Mouse (Mus musculus): ENCODE measurements at regions not wholly inside any gene's neighbourhood (a gene's known extent, or its start where the extent isn't known, plus 50 kb on each side); places are given as distances from the start of the nearest gene placed in this dataset.
A peak's percentile ranks its signal among the peaks of the same experiment; 100 is the strongest.

- no peak for DNase-seq (ENCODE audit: low read depth)
These were observed 105.7 kb downstream of the Samd5 start for GRCm38 (mm10) chr10:9569277-9569676.

DNA sequence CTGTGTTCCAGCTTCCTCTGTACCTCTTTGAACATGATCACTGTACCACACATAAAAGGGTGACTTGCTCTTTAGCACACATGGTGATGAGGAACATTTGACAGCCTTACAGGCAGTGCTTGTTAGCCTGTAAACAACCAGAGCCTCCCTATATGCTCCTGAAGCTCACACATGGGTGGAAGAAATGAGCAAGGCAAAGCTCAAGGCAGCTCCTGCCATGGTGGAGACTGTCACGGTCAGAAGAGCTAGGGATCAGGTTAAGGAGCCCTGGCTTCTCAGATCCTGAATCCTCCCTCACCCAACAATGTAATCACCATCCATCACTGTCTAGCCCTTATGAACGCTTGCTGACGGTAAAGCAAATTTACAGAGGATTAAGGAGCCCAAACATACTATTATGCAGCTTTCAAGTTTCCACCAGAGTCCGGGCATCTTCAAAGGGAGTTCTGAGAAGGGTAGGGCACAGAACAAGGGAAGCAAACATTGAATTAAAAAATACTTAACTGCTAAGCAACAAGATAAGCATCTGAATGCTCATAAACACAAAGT, 117.4 kb downstream of the Samd5 start:
- no peak for DNase-seq (ENCODE audit: low read depth)

- no peak for DNase-seq (ENCODE audit: low read depth)
These were observed 117.9 kb downstream of the Samd5 start for GRCm38 (mm10) chr10:9557092-9557491.

DNA sequence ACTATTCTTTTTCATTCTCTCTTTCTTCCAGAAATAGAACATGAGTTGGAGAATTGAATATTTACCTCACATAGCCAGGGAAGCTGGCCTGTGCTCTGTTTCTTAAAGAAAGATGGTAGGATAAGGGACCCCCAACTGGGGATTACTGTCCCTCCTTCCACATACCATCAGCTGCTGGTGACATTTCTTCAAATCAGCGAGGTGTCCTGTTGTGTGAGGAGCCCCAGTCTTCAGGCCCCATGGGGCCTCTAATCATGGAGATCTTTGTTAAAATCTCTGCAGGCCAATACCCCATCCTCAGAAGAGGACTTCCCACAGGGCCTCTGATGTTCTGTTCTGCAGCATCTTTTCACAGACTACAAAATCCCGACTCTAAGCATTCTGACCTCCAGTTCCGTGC, 121.1 kb downstream of the Samd5 start:
- DNase-seq (ENCODE audit: low read depth): no peak

GRCm38 (mm10) chr10:9549913-9550709, 124.9 kb downstream of the Samd5 start:
- no peak for DNase-seq (ENCODE audit: low read depth)

DNA sequence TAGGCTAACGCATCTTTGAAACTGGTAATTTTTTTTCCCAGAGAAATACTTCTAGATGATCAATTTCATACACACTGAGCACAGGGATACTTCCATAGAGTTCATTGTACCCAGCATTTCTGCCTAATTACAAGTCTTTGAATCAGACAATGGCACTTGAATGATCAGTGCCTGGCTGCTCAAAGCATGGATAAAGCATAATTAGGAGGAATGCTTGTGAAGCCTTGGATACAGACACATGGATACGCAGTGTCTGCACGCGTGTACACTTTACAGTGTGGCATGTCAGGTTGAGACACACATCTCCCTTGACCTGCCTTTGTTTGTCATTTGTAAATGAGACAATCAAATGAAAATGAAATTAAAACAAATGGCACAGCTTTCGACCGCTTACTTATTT, 129.2 kb downstream of the Samd5 start:
- DNase-seq (ENCODE audit: low read depth): no peak

DNA sequence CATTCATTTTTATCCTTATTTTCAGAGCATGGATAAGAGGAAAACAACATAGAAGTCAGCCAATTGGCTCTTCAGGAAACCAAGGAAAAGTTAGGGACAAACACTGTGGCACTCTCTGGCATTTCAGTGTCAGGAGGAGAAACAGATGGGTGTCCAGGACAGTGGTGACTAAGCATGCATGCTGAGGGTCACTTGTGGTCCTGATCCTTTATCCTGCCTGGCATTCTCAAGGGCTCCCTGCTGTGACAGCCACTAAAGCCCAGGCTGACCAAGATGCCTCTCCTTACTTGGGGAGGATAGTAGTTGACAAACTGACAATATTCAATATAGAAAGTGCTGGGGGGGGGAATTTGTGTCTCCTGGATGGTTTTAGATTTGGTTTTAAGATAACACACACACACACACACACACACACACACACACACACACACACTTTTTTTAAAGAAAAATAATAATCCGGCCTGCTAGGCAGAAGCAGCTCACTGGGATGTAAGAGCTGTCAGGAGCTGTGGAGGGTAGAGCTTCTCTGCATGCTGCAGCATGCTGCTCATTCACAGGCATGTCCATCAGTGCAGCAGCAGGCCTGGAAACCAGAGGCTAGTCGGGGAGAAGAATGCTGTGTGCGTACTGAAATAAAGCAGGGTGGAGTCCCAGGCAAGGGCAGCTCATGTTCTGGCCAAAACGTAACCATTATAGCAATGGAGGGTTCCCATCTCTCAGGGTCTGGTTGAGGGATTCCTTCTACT, 130.8 kb downstream of the Samd5 start:
- DNase-seq (ENCODE audit: low read depth): no peak

- no peak for DNase-seq (ENCODE audit: low read depth)
These were observed 133.4 kb downstream of the Samd5 start for GRCm38 (mm10) chr10:9541579-9541978.

DNA sequence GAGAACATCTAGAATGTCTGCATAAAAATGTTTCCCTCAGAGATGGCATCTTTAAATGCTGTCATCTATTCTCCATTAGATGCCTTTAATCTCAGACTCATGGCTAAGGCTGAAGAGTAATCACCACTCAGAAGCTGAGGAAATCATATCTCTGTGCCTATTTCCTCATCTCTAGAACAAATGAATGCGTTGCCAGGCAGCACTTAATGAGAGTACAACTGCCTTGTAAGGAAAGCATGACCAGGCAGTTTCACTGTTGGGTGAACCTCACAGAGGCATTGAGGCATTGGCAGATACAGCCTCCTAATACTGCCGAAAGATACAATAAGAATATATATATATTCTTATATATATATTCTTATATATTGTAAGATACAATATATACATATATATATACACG, 137.3 kb downstream of the Samd5 start:
- no peak for DNase-seq (ENCODE audit: low read depth)

GRCm38 (mm10) chr10:9534552-9534951, 140.5 kb downstream of the Samd5 start:
- no peak for DNase-seq (ENCODE audit: low read depth)

GRCm38 (mm10) chr10:9533283-9533682, 141.7 kb downstream of the Samd5 start:
- no peak for DNase-seq (ENCODE audit: low read depth)

DNA sequence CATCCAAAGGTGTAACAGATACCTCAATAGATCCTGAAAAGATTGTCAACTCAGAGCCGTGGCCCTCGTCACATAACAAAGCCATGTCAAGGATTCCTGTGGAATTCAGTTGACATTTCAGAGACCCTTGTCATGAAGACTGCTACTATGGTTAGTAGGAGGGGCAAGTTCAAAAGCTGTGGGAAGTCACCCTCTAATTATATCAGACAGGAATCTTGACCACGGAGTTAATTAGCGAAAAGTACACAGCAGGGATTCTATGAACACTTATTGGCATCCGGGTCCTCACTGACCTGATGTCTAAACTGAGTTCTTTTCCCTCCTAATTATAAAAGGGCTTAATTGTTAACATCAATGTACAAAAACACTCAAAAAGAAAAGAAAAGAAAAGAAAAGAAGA, 143.1 kb downstream of the Samd5 start:
- no peak for DNase-seq (ENCODE audit: low read depth)

- DNase-seq (ENCODE audit: low read depth): no peak
These were observed 145.6 kb downstream of the Samd5 start for GRCm38 (mm10) chr10:9529408-9529807.

DNA sequence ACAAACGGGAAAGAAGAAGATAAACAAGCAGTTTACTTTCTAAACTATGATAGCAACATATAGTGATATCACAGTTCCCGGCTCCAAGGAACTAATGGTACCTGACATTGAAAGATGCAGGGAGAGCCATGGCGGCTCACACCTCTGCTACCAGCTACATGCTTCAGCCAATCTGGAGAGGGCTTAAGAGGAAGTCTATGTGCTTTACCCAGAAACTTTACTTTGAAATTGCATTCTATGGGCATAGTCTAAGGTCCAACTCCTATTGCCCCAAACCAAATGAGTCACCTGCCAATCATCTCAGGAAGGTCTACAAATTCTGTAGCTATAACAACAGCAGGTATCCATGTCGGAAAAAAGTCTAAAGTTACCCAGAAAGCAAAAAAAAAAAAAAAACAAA, 146.9 kb downstream of the Samd5 start:
- no peak for DNase-seq (ENCODE audit: low read depth)

DNA sequence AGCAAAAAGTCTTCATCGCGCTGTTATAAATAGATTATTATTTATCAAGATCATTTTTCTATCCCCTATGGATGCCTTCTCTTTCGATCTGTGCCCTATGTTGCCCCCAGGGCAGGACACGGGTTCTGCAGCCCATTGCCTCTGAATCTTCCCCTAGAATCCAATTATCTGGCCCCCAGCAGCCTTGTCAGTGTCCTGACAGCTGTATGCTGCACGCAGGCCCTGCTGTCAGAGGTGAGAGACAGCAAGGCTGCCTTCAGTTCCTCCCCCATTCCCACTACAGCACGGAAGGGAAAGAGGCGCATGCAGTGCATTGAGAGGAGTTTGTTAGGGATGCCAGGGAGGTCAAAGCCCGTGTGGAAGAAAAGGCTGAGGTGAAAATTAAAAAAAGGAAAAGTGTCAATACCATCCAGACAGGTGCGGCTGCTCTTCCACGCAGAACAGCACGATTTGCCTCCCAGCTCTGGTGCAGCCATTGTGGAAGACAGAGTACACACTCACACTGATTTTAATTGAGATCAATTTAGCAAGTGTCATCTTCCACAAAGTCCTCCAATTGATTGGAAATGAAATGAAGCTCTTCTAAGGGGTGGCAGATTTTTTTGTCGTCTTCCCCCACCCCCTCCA, 165.1 kb downstream of the Samd5 start:
- no peak for DNase-seq (ENCODE audit: low read depth)

- DNase-seq (ENCODE audit: low read depth): no peak
These were observed 165.8 kb downstream of the Samd5 start for GRCm38 (mm10) chr10:9509092-9509671.

DNA sequence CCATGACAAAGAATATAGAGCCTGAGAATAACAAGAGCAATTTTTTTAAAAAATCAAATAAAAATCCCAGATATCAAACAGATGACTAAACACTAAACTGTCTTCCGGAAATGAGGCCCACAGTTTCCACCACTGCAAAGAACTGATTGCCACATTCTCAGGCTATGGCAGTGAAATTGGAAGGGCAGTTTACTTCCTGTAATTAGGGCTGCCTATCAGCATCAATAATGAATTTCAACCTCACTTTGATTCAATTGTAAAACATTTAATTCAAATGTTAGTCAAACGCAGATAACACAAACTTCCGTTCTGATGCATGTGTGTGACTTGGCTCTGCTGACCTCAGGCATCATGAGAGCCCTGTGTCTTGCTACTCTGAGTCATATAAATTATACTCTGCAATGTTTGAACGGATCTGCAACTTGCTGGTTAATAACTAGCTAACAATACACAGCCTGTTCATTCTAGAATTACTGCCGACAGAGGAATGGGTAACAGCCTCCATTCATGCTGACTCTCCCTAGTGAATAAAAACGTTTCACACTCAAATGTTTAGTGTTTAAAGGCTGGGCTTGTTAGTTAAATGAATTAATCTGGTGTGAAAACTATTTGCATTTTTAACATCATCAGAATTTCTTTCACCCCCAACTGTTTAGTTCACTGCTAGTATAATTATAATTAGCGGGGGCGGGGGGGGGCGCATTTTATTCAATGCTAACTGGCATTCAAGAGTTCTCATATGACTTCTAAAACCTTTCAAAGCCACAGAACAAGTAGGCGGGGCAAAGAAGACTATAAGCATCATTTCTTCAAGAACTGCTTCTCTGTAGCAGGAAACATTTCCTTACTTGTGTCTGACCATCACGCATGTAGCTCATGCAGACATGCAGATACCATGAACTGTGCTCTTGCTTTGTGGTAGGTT, 171.2 kb downstream of the Samd5 start:
- DNase-seq (ENCODE audit: low read depth): no peak

GRCm38 (mm10) chr10:9498550-9498949, 176.5 kb downstream of the Samd5 start:
- DNase-seq (ENCODE audit: low read depth): no peak

DNA sequence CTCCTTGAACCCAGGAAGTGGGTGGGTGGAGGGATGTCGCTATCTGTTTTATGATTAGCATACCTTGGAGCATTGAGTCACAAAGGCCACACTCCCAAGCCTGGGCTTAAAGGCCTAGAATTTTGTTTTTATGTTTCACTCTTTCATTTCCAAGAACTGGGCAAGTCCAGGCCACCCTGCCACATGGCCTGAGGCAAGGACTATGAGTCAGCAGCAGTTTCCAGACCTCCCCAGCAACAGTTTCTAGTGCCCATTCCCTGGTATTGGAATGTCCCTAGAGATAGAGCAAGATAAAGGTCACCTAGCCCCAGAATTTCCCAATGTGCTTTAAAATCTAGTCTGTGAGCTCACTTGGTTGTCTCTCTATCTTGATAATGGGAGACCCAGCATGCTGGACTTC, 178.0 kb downstream of the Samd5 start:
- DNase-seq (ENCODE audit: low read depth): peak; percentile 38

GRCm38 (mm10) chr10:9495143-9495651, 179.8 kb downstream of the Samd5 start:
- DNase-seq (ENCODE audit: low read depth): no peak

- DNase-seq (ENCODE audit: low read depth): no peak
These were observed 184.6 kb downstream of the Samd5 start for GRCm38 (mm10) chr10:9490416-9490815.

All from gonadal fat pad, adult 2 months (tissue).